Mouse (Mus musculus): Measurements from ENCODE around the gene Elp5.

- no peak for TF ChIP-seq EP300 (IDR thresholded peaks at IDR 0.05; ENCODE audit: insufficient read depth, low read depth, low read length)
- TF ChIP-seq CTCF (IDR thresholded peaks at IDR 0.05; ENCODE audit: low read depth, low read length) = no peak
These were observed 13.5 kb downstream of the Elp5 start for GRCm38 (mm10) chr11:69968793-69969192.

Data from ES-Bruce4 (cell line).